In the genomic region with DNA sequence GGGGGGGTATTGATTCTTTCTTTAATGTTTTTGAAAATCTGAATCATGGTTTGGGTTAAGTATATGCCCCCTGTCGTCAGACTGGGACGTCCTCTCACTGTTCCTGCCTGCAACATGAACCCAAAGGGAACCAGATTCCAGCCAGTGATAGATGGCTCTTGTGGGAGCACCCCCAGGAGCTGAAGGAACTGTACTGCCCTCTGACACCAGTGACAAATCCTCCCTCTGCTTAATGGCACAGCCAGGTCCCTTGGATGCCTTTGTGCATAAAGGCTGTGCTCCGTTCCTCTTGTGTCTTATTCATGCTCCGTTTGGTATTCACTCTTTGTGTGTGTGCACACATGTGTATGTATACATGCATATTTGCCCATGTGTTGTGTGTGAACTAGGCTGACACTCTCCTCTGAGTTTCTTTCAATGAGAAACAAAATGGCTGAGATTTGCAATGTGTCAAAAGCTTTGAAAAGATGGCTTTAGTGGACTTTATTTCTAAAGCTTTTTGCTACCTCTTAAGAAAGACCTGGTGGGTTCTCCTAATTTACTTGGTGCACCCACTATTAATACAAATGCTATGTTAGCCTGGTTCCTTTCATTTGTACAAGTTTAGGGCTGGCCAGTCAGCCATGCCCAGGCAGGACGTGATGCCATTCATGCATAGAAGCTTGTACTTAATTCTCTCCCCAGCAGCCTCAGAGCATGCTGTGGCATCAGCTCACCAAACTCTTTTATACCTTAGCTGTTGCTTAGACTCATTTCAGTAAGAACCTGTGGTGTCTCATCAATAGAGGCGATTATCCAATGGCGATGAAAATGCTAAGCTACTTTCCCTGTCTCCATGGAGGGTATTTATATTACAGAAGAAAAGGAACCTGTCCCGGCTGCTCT, we compare ENCODE assay signal across 18 mouse cellular contexts.
DNase-seq lines count a peak whose midpoint lies in the region; ATAC-seq and TF ChIP-seq lines count a peak whose summit lies in the region.
"Had no signal": no experiment of that assay in that cellular context is flagged by ENCODE, and none has a peak within 500 bp of the region (broad histone marks: within the 10 kb centered on the region; RNA-seq: fewer than 3 reads in every experiment).

No protein-coding gene starts in this region.

- no peak for DNase-seq in forebrain, embryonic 10.5 days (ENCODE audit: extremely low spot score, low spot score)
- DNase-seq in neural tube, embryonic 10.5 days (ENCODE audit: extremely low spot score, low spot score): no peak
- DNase-seq in midbrain, embryonic 11.5 days (ENCODE audit: low spot score, missing footprints): peak; percentile 85
- peak; percentile 8 for DNase-seq in retina, postnatal 1 day
- DNase-seq in adrenal gland, adult 8-10 months: no peak
- DNase-seq in stomach, postnatal 0 days (ENCODE audit: low spot score): no peak
- DNase-seq: cerebellum, adult 9-11 months; kidney, adult 2 months; lung, adult 2 months; thymus, postnatal 25 days had no signal

- peaks cover 43% of the 10 kb centered on the region for H3K4me1 ChIP-seq in forebrain, embryonic 10.5 days
- H3K4me1 ChIP-seq in forebrain, embryonic 16.5 days (replicated peaks; ENCODE audit: control insufficient read depth, insufficient read depth, low read length): 0 out of 2 replicates have a peak, but pooled peaks cover 6% of the 10 kb centered on the region
- 0 out of 2 replicates have a peak, but pooled peaks cover 4% of the 10 kb centered on the region for H3K4me1 ChIP-seq in neural tube, embryonic 15.5 days
- peaks cover 6% of the 10 kb centered on the region; the same call in 1 of the 2 replicates for H3K4me1 ChIP-seq in midbrain, embryonic 11.5 days (ENCODE audit: control insufficient read depth, insufficient read depth, low read length)
- H3K4me1 ChIP-seq in stomach, postnatal 0 days (replicated peaks; ENCODE audit: control insufficient read depth, insufficient read depth): no peaks in the 10 kb centered on the region
- H3K4me1 ChIP-seq: heart, embryonic 10.5 days; liver, embryonic 12.5 days had no signal

- no peak overlapping the region; the same call in 1 of the 2 replicates for H3K4me3 ChIP-seq in forebrain, embryonic 10.5 days
- H3K4me3 ChIP-seq in forebrain, embryonic 16.5 days (replicated peaks; ENCODE audit: low read length): no peak overlapping the region
- H3K4me3 ChIP-seq in neural tube, embryonic 15.5 days (replicated peaks): no peak overlapping the region
- H3K4me3 ChIP-seq in midbrain, embryonic 11.5 days (ENCODE audit: low read depth, low read length): no peak overlapping the region
- H3K4me3 ChIP-seq in stomach, postnatal 0 days (ENCODE audit: low read depth, low read length): no peak overlapping the region
- H3K4me3 ChIP-seq: embryonic facial prominence, embryonic 15.5 days; heart, embryonic 10.5 days; limb, embryonic 12.5 days; liver, embryonic 12.5 days; myocyte had no signal

- peak overlapping the region; percentile 53 for H3K27ac ChIP-seq in forebrain, embryonic 10.5 days
- no peak overlapping the region for H3K27ac ChIP-seq in forebrain, embryonic 16.5 days (ENCODE audit: low read length)
- no peak overlapping the region for H3K27ac ChIP-seq in neural tube, embryonic 15.5 days (replicated peaks)
- H3K27ac ChIP-seq in midbrain, embryonic 11.5 days (ENCODE audit: low read depth, low read length): no peak overlapping the region
- no peak overlapping the region for H3K27ac ChIP-seq in stomach, postnatal 0 days (replicated peaks)
- H3K27ac ChIP-seq: embryonic facial prominence, embryonic 15.5 days; heart, embryonic 10.5 days; limb, embryonic 12.5 days; liver, embryonic 12.5 days had no signal

- no peak for TF ChIP-seq CTCF in stomach, postnatal 0 days (IDR thresholded peaks at IDR 0.05; ENCODE audit: low read depth)

- no peak overlapping the region for H3K4me2 ChIP-seq in forebrain, embryonic 16.5 days (ENCODE audit: low read length)
- no peak overlapping the region for H3K4me2 ChIP-seq in neural tube, embryonic 15.5 days
- H3K4me2 ChIP-seq in midbrain, embryonic 11.5 days: no peak overlapping the region
- no peak overlapping the region for H3K4me2 ChIP-seq in stomach, postnatal 0 days (replicated peaks; ENCODE audit: low read depth)
- H3K4me2 ChIP-seq: embryonic facial prominence, embryonic 15.5 days; limb, embryonic 12.5 days; liver, embryonic 12.5 days had no signal

- H3K27me3 ChIP-seq in forebrain, embryonic 10.5 days (ENCODE audit: poor library complexity, severe bottlenecking): peaks cover 29% of the 10 kb centered on the region
- no peaks in the 10 kb centered on the region for H3K27me3 ChIP-seq in forebrain, embryonic 16.5 days (replicated peaks; ENCODE audit: control insufficient read depth, insufficient read depth, low read length)
- peaks cover 6% of the 10 kb centered on the region for H3K27me3 ChIP-seq in neural tube, embryonic 15.5 days (replicated peaks)
- no peaks in the 10 kb centered on the region for H3K27me3 ChIP-seq in midbrain, embryonic 11.5 days (ENCODE audit: control insufficient read depth, insufficient read depth, low read length)
- no peaks in the 10 kb centered on the region for H3K27me3 ChIP-seq in stomach, postnatal 0 days (ENCODE audit: control insufficient read depth, insufficient read depth, low read length)
- H3K27me3 ChIP-seq: CH12.LX; embryonic facial prominence, embryonic 15.5 days; liver, embryonic 12.5 days had no signal

- no peak; the same call in 1 of the 2 replicates for ATAC-seq in forebrain, embryonic 16.5 days
- 0 out of 2 replicates have a peak, but pooled peaks have one; percentile 35 for ATAC-seq in neural tube, embryonic 15.5 days (ENCODE audit: low FRiP score)
- peak; percentile 27; the same call in 1 of the 2 replicates for ATAC-seq in midbrain, embryonic 11.5 days (ENCODE audit: low FRiP score)
- ATAC-seq in stomach, postnatal 0 days (ENCODE audit: low FRiP score, low TSS enrichment): no peak
- ATAC-seq: liver, embryonic 12.5 days had no signal

- TF ChIP-seq EP300 in stomach, postnatal 0 days (optimal IDR thresholded peaks at IDR 0.05): no peak

- H3K9me3 ChIP-seq in forebrain, embryonic 10.5 days: no peaks in the 10 kb centered on the region
- no peaks in the 10 kb centered on the region for H3K9me3 ChIP-seq in forebrain, embryonic 16.5 days (ENCODE audit: control insufficient read depth, low read length)
- no peaks in the 10 kb centered on the region for H3K9me3 ChIP-seq in neural tube, embryonic 15.5 days (replicated peaks)
- H3K9me3 ChIP-seq in midbrain, embryonic 11.5 days (ENCODE audit: control insufficient read depth, low read length): no peaks in the 10 kb centered on the region
- no peaks in the 10 kb centered on the region for H3K9me3 ChIP-seq in stomach, postnatal 0 days (ENCODE audit: control insufficient read depth, low read length)
- H3K9me3 ChIP-seq: embryonic facial prominence, embryonic 15.5 days; heart, embryonic 10.5 days; limb, embryonic 12.5 days; liver, embryonic 12.5 days had no signal

- 39% methylated on average over 8 of the region's 8 CpGs for WGBS in forebrain, embryonic 10.5 days
- 12% methylated on average over 8 of the region's 8 CpGs for WGBS in forebrain, embryonic 16.5 days
- 32% methylated on average over 8 of the region's 8 CpGs for WGBS in neural tube, embryonic 15.5 days
- 35% methylated on average over 8 of the region's 8 CpGs for WGBS in midbrain, embryonic 11.5 days
- 69% methylated on average over 8 of the region's 8 CpGs for WGBS in stomach, postnatal 0 days

- no peak overlapping the region for H3K9ac ChIP-seq in forebrain, embryonic 16.5 days (replicated peaks; ENCODE audit: low read depth, low read length)
- no peak overlapping the region for H3K9ac ChIP-seq in neural tube, embryonic 15.5 days (replicated peaks)
- H3K9ac ChIP-seq in midbrain, embryonic 11.5 days (ENCODE audit: low read length): no peak overlapping the region
- H3K9ac ChIP-seq in stomach, postnatal 0 days (ENCODE audit: low read length): no peak overlapping the region
- H3K9ac ChIP-seq: embryonic facial prominence, embryonic 15.5 days; limb, embryonic 12.5 days; liver, embryonic 12.5 days had no signal

- no peaks in the 10 kb centered on the region for H3K36me3 ChIP-seq in forebrain, embryonic 10.5 days (replicated peaks)
- no peaks in the 10 kb centered on the region for H3K36me3 ChIP-seq in forebrain, embryonic 16.5 days (ENCODE audit: control insufficient read depth, insufficient read depth)
- H3K36me3 ChIP-seq in neural tube, embryonic 15.5 days: no peaks in the 10 kb centered on the region
- no peaks in the 10 kb centered on the region for H3K36me3 ChIP-seq in midbrain, embryonic 11.5 days (ENCODE audit: control insufficient read depth, insufficient read depth, low read length)
- H3K36me3 ChIP-seq in stomach, postnatal 0 days (ENCODE audit: control insufficient read depth, insufficient read depth, low read length): no peaks in the 10 kb centered on the region
- H3K36me3 ChIP-seq: embryonic facial prominence, embryonic 15.5 days; heart, embryonic 10.5 days; limb, embryonic 12.5 days; liver, embryonic 12.5 days had no signal

Comparison
In these comparisons a context has a peak if more than half of its experiments do, and no peak if none do; other contexts are left out.
1. DNase-seq: peak in midbrain, embryonic 11.5 days (single experiment) and retina, postnatal 1 day (single experiment); none in forebrain, embryonic 10.5 days (single experiment), neural tube, embryonic 10.5 days (single experiment), adrenal gland, adult 8-10 months (single experiment) and stomach, postnatal 0 days (single experiment).
2. ATAC-seq: peak in neural tube, embryonic 15.5 days (single experiment) and midbrain, embryonic 11.5 days (single experiment); none in forebrain, embryonic 16.5 days (single experiment) and stomach, postnatal 0 days (single experiment).